Mouse (Mus musculus) G1E (cell line): ENCODE data around the gene Gabarap. TPM values are rescaled to one million over a fixed set of nuclear protein-coding genes. Genes with fewer than 3 reads are reported as not detected.
"Not testable (repeated sequence)": the region's sequence is repeated elsewhere in the genome, so short reads cannot be mapped to it uniquely, and the experiment has no call there.

ENCODE experiments used
- ATAC-seq: 2 replicates; pipeline ENCODE4 v1.8.0; 2016; ENCODE audit warnings: mild to moderate bottlenecking; ENCODE audit not compliant: insufficient number of reproducible peaks, poor library complexity, low FRiP score, severe bottlenecking; ENCODE audit errors: extremely low read depth
- DNase-seq: peaks from one replicate; pipeline ENCODE4 v3.0.0; 2012; ENCODE audit warnings: low spot score
- H3K27me3 ChIP-seq: 2 replicates; pipeline ENCODE4 v1.6.1; 2012; ENCODE audit warnings: mild to moderate bottlenecking, low read length, inconsistent platforms; ENCODE audit not compliant: insufficient read depth
- H3K36me3 ChIP-seq: replicated peaks from 2 replicates; pipeline ENCODE3; 2012; ENCODE audit warnings: mild to moderate bottlenecking, inconsistent platforms
- H3K4me1 ChIP-seq: 2 replicates; pipeline ENCODE4 v1.6.1; 2012; ENCODE audit warnings: low read depth, low read length, inconsistent platforms, mixed read lengths; ENCODE audit not compliant: insufficient read depth
- H3K4me3 ChIP-seq: 2 replicates; pipeline ENCODE4 v1.5.1; 2012; ENCODE audit warnings: low read depth, mild to moderate bottlenecking, inconsistent platforms, low read length, moderate library complexity, mixed read lengths
- H3K9me3 ChIP-seq: replicated peaks from 2 replicates; pipeline ENCODE4 v1.6.1; 2012; ENCODE audit warnings: inconsistent platforms
- CTCF ChIP-seq: IDR thresholded peaks from 2 replicates; pipeline ENCODE4 v1.5.1; 2012; ENCODE audit warnings: low read depth, low read length, inconsistent platforms, mixed read lengths
- GATA1 ChIP-seq: IDR thresholded peaks from 2 replicates; pipeline ENCODE4 v1.6.1; 2012; ENCODE audit warnings: borderline replicate concordance, low read length, inconsistent platforms, mixed read lengths
- GATA2 ChIP-seq: IDR thresholded peaks from 2 replicates; pipeline ENCODE4 v1.6.1; 2012; ENCODE audit warnings: low read depth, low read length, inconsistent platforms, borderline replicate concordance
- POLR2AphosphoS5 ChIP-seq: IDR thresholded peaks from 2 replicates; pipeline ENCODE4 v1.6.1; 2012; ENCODE audit warnings: low read depth, low read length, inconsistent platforms; ENCODE audit not compliant: insufficient replicate concordance
- TAL1 ChIP-seq: conservative IDR thresholded peaks from 2 replicates; pipeline ENCODE4 v1.6.1; 2012; ENCODE audit warnings: low read depth, low read length, inconsistent platforms, mixed read lengths
- polyA plus RNA-seq: library from polyadenylated mRNA; stranded (reverse); fragments of >175 nt; gene quantifications from 2 replicates; pipeline ENCODE4 v1.2.3, GENCODE M21; 2012
- total RNA-seq, 2 experiments: library from RNA; stranded (forward) in 1 of 2; stranded (reverse) in 1 of 2; fragments of 200-1000 nt in 1 of 2; fragments of >200 nt in 1 of 2; fragmentation: Nextera tagmentation in 1 of 2; gene quantifications; 2 replicates each; pipeline ENCODE4 v1.2.3; 2014 to 2017

Gene Gabarap
- total and polyA plus RNA-seq, 3 experiments: 345 to 762 (median 569) TPM

GRCm38 (mm10) chr11:70014880-70015558, 24.1 kb downstream of the Gabarap start, which contains the start of gene Acadvl:
Gene Acadvl (minus strand): TSS chr11:70015411.
- H3K36me3 ChIP-seq: peaks cover 45% of the 10 kb centered on the region
- H3K27me3 ChIP-seq: no peaks in the 10 kb centered on the region
- no peaks in the 10 kb centered on the region for H3K9me3 ChIP-seq
- ATAC-seq: peak; percentile 69
- peaks cover 52% of the 10 kb centered on the region for H3K4me1 ChIP-seq
- no peak for TF ChIP-seq CTCF
- no peak for TF ChIP-seq POLR2AphosphoS5
- no peak for TF ChIP-seq TAL1
- no peak for TF ChIP-seq GATA1
- TF ChIP-seq GATA2: no peak
- peak; percentile 73 for DNase-seq
- peak within 1 kb of the TSS; percentile 79 for H3K4me3 ChIP-seq

DNA sequence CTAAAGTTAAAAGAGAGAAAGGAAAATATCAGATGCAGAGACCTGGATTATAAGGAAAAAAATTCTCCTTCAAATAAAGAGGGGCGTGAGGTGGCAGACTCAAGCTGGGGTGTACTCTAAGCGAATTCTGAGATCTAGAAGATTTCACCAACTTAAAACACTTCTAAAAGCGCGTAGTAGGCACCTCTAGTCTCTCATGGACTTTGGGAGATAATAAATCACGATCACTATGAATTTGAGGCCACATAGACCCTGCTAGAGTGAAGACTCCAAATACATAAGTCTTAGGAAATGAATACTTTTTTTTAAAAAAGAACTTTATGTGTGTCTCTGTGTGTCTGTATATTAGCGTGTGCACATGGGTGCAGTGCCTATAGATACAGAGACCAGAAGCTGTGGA, 24.7 kb downstream of the Gabarap start:
- ATAC-seq (no peak), DNase-seq (no peak)
- peaks cover 58% of the 10 kb centered on the region for H3K4me1 ChIP-seq
- H3K9me3 ChIP-seq: no peaks in the 10 kb centered on the region
- peaks cover 38% of the 10 kb centered on the region for H3K36me3 ChIP-seq
- TF ChIP-seq GATA1: no peak
- TF ChIP-seq CTCF: no peak
- TF ChIP-seq POLR2AphosphoS5: no peak
- TF ChIP-seq TAL1: no peak
- no peak for TF ChIP-seq GATA2
- H3K27me3 ChIP-seq: no peaks in the 10 kb centered on the region
- H3K4me3 ChIP-seq: no peak overlapping the region; the same call in 1 of the 2 replicates

DNA sequence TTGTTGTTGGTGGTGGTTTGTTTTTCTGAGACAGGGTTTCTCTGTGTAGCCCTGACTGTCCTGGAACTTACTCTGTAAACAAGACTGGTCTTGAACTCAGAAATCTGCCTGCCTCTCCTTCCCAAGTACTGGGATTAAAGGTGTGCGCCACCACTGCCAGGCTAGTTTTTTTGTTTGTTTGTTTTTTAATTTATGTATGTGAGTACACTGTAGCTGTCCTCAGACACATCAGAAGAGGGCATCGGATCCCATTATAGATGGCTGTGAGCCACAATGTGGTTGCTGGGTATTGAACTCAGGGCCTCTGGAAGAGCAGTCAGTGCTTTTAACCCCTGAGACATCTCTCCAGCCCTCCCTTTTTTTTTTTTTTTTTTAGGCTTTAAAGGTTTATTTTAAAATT, 25.2 kb downstream of the Gabarap start:
- not testable (repeated sequence) for DNase-seq, H3K9me3 ChIP-seq, H3K4me3 ChIP-seq, H3K27me3 ChIP-seq, ATAC-seq
- Histone ChIP-seq H3K36me3 (peaks cover 33% of the 10 kb centered on the region), H3K4me1 (peaks cover 63% of the 10 kb centered on the region)

DNA sequence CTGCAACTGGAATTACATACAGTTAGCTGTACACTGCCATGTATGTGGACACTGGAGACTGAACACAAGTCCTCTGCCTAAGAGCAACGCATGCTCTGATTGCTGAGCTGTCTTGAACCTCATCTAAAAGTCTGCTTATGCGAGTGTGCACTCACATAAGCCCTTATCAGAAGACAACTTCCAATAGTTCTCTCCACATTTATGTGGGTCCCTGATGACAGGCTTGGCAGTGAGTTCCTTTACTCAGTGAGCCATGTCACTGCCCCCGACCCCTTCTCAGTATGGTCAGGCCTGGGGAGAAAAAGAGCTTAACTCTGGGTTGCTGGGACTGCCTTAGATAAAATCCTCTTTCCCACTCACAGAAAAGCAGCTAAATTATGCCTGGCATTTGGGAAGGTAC, 25.7 kb downstream of the Gabarap start, which contains the start of gene Dlg4:
TSS of gene Dlg4 (plus strand) at position 274 of the 400 bp plus-strand sequence.
- Histone ChIP-seq H3K27me3 (peaks cover 3% of the 10 kb centered on the region; the same call in 1 of the 2 replicates), H3K4me3 (no peak within 1 kb of the TSS), H3K36me3 (peaks cover 28% of the 10 kb centered on the region), H3K9me3 (no peaks in the 10 kb centered on the region), H3K4me1 (peaks cover 68% of the 10 kb centered on the region)
- DNase-seq (no peak), ATAC-seq (no peak)
- TF ChIP-seq GATA2: no peak
- no peak for TF ChIP-seq POLR2AphosphoS5
- TF ChIP-seq CTCF: no peak
- no peak for TF ChIP-seq GATA1
- no peak for TF ChIP-seq TAL1

GRCm38 (mm10) chr11:70017199-70017767, 26.3 kb downstream of the Gabarap start:
- H3K9me3 ChIP-seq: no peaks in the 10 kb centered on the region
- ATAC-seq: no peak
- peaks cover 70% of the 10 kb centered on the region for H3K4me1 ChIP-seq
- TF ChIP-seq TAL1 (no peak), GATA2 (no peak), POLR2AphosphoS5 (no peak), GATA1 (no peak), CTCF (no peak)
- H3K27me3 ChIP-seq: peaks cover 5% of the 10 kb centered on the region; the same call in 1 of the 2 replicates
- DNase-seq: no peak
- H3K36me3 ChIP-seq: peaks cover 22% of the 10 kb centered on the region
- no peak overlapping the region for H3K4me3 ChIP-seq

GRCm38 (mm10) chr11:70018131-70018990, 27.4 kb downstream of the Gabarap start:
- H3K27me3 ChIP-seq: peaks cover 6% of the 10 kb centered on the region
- TF ChIP-seq GATA1: no peak
- no peak for TF ChIP-seq POLR2AphosphoS5
- TF ChIP-seq TAL1: no peak
- no peak for TF ChIP-seq CTCF
- no peak for TF ChIP-seq GATA2
- peak overlapping the region; percentile 64 for H3K4me3 ChIP-seq
- ATAC-seq (no peak), DNase-seq (no peak)
- no peaks in the 10 kb centered on the region for H3K9me3 ChIP-seq
- peaks cover 70% of the 10 kb centered on the region for H3K4me1 ChIP-seq
- H3K36me3 ChIP-seq: peaks cover 12% of the 10 kb centered on the region
